Mouse (Mus musculus) cortical plate, adult 2 months (tissue): ENCODE results near the gene Gins2. TPM values are rescaled to one million over a fixed set of nuclear protein-coding genes. Genes with fewer than 3 reads are reported as not detected.

ENCODE experiments used
- H3K27ac ChIP-seq: fragments of 200-500 bp; 2 replicates; pipeline ENCODE4 v1.5.1; 2012; ENCODE audit warnings: low read length, control low read depth, inconsistent platforms; ENCODE audit not compliant: insufficient read depth
- H3K4me1 ChIP-seq: fragments of 200-500 bp; 2 replicates; pipeline ENCODE4 v1.6.1; 2011; ENCODE audit warnings: low read length; ENCODE audit not compliant: control insufficient read depth, insufficient read depth
- H3K4me3 ChIP-seq: fragments of 200-500 bp; 2 replicates; pipeline ENCODE4 v1.5.1; 2011; ENCODE audit warnings: mild to moderate bottlenecking, low read length, control low read depth; ENCODE audit not compliant: insufficient read depth
- CTCF ChIP-seq: fragments of 200-500 bp; IDR thresholded peaks from 2 replicates; pipeline ENCODE4 v1.5.1; 2011; ENCODE audit warnings: mild to moderate bottlenecking, control low read depth, low read length; ENCODE audit not compliant: insufficient read depth; ENCODE audit errors: extremely low read depth
- POLR2A ChIP-seq: fragments of 200-500 bp; IDR thresholded peaks from 2 replicates; pipeline ENCODE4 v1.6.1; 2011; ENCODE audit warnings: mild to moderate bottlenecking, low read length, control low read depth; ENCODE audit not compliant: insufficient read depth; ENCODE audit errors: extremely low read depth
- polyA plus RNA-seq: library from polyadenylated mRNA; depleted of rRNA; stranded (reverse); fragments of >200 nt; gene quantifications from 2 replicates; pipeline ENCODE4 v1.2.3, GENCODE M21; 2012

Gins2 gene
- polyA plus RNA-seq, 1 experiment = 2.2 TPM

DNA sequence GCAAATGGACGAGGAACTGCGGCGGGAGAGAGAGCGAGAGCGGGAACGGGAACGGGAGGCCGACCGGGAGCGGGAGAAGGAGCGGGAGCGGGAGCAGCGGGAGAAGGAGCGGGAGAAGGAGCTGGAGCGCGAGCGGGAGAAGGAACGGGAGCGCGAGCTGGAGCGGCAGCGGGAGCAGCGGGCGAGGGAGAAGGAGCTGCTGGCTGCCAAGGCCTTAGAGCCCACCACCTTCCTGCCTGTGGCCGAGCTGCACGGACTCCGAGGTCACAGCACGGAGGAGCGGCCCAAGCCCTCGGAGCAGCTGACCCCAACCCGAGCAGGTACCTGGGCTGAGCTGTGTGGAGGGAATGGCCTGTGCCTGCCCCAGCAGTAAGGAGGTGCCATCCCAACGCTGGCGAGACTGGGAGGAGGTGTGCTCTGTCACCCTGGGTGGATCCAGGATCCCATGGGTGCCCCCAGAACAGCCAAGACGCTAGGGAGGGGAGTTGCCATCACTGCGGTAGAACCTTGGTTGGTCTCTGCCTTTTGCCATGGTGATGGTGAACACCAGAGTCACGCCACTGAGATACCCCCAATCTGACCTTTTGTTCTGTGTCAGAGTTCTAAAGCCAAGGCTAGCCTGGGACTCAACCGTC is 20.8 kb downstream of the Gins2 start:
- H3K4me3 ChIP-seq = no peak overlapping the region
- peaks cover 2% of the 10 kb centered on the region; the same call in 1 of the 2 replicates for H3K4me1 ChIP-seq
- TF ChIP-seq POLR2A = no peak
- no peak for TF ChIP-seq CTCF
- no peak overlapping the region for H3K27ac ChIP-seq

DNA sequence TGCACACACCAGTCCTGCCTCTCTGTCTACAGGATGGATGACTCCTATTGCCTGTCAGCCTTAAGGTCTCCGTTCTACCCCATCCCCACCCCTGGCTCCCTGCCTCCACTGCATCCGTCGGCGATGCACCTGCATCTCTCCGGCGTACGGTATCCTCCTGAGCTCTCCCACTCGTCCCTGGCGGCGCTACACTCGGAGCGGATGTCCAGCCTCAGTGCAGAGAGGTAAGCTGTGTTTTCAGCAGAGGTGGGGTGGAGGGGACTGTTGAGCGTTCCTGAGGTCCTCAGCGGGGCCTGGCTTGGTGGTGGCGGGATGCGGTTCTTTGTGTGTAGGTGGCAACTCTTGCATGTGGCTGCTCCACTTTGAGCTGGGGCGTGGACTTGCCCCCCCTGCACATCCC is 21.4 kb downstream of the Gins2 start:
- TF ChIP-seq POLR2A (no peak), CTCF (no peak)
- Histone ChIP-seq H3K4me1 (peaks cover 6% of the 10 kb centered on the region; the same call in 1 of the 2 replicates), H3K4me3 (no peak overlapping the region), H3K27ac (no peak overlapping the region)

DNA sequence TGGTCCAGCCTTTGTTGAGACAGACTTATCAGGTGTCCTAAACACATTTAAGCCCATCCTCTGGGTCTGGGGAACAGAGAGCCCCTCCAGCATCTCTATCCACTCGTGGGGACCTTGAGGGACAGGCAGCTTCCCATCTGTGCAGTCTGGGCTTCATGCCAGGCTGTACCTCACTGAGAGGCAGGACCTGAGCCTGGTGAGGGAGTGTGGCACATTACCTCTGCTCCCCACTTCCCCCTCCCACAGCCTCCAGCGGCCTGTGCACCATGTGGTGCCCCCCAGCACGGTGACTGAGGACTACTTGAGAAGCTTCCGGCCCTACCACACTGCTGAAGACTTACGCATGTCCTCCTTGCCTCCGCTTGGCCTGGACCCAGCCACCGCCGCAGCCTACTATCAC is 22.4 kb downstream of the Gins2 start:
- no peak for TF ChIP-seq POLR2A
- TF ChIP-seq CTCF = no peak
- peaks cover 6% of the 10 kb centered on the region; the same call in 1 of the 2 replicates for H3K4me1 ChIP-seq
- H3K4me3 ChIP-seq = no peak overlapping the region
- no peak overlapping the region for H3K27ac ChIP-seq

GRCm38 (mm10) chr8:120565151-120565711 is 23.9 kb downstream of the Gins2 start:
- H3K27ac ChIP-seq = no peak overlapping the region
- peaks cover 9% of the 10 kb centered on the region for H3K4me1 ChIP-seq
- H3K4me3 ChIP-seq = no peak overlapping the region
- TF ChIP-seq POLR2A = no peak

GRCm38 (mm10) chr8:120563851-120564837 is 25.0 kb downstream of the Gins2 start:
- Histone ChIP-seq H3K4me3 (no peak overlapping the region), H3K27ac (0 out of 2 replicates have a peak overlapping the region, but pooled peaks have one; percentile 2), H3K4me1 (peaks cover 9% of the 10 kb centered on the region)
- TF ChIP-seq POLR2A (no peak), CTCF (no peak)

- Histone ChIP-seq H3K27ac (0 out of 2 replicates have a peak overlapping the region, but pooled peaks have one; percentile 13), H3K4me1 (peaks cover 15% of the 10 kb centered on the region), H3K4me3 (no peak overlapping the region)
- TF ChIP-seq CTCF = no peak
- TF ChIP-seq POLR2A = no peak
These were observed 25.8 kb downstream of the Gins2 start for GRCm38 (mm10) chr8:120563348-120563724.

- Histone ChIP-seq H3K4me3 (no peak overlapping the region), H3K27ac (no peak overlapping the region), H3K4me1 (peaks cover 18% of the 10 kb centered on the region)
- TF ChIP-seq POLR2A (no peak), CTCF (no peak)
These were observed 26.3 kb downstream of the Gins2 start for GRCm38 (mm10) chr8:120562680-120563347.

GRCm38 (mm10) chr8:120561539-120562435 is 27.3 kb downstream of the Gins2 start:
- TF ChIP-seq CTCF = peak; percentile 58
- no peak for TF ChIP-seq POLR2A
- Histone ChIP-seq H3K27ac (no peak overlapping the region), H3K4me3 (no peak overlapping the region), H3K4me1 (peaks cover 21% of the 10 kb centered on the region)

DNA sequence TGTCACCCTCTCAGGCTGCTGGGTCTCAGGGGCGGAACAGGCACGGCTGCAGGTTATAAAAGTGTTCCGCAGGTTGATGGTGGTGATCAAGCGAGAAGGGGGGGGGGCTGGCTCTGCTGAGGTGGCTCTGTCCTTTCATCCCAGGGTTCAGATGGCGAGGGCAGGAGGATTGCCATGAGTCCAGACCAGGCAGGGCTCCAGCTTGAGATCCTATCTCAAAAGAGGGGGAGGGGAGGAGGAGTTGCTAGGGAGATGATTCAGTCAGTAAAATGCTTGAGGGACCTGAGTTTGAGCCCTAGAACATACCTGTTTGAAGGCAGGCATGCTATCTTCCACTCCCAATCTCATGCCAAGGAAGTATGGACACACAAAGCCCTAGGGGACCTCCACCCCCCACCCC is 28.6 kb downstream of the Gins2 start:
- Histone ChIP-seq H3K4me3 (no peak overlapping the region), H3K4me1 (peaks cover 21% of the 10 kb centered on the region), H3K27ac (no peak overlapping the region)
- no peak for TF ChIP-seq CTCF
- no peak for TF ChIP-seq POLR2A
